Mouse (Mus musculus) kidney, adult 11 months (tissue): ENCODE measurements around the gene Sufu.

Source experiments
- DNase-seq: peaks from one replicate; pipeline ENCODE4 v3.0.0; 2022

Gene Sufu

DNA sequence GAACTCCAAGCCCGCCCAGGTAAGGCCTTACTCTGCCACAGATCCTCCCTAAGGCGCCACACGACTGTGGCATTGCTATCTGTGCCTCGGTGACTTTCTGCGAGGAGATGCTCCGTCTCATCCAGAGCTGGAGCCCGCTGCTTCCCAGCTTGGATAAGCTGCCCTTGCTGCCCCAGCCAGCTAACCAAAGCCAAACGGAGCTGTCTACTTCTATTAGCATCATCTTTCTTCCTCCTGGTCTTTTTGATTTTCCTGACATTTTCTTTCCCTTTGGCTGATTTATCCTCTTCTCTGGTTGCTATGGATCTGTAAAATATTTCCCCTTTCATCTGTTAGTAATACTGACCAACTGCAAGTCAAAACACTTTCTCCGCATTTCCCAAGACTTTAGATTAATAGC, 37.9 kb downstream of the Sufu start:
- no peak for DNase-seq

DNA sequence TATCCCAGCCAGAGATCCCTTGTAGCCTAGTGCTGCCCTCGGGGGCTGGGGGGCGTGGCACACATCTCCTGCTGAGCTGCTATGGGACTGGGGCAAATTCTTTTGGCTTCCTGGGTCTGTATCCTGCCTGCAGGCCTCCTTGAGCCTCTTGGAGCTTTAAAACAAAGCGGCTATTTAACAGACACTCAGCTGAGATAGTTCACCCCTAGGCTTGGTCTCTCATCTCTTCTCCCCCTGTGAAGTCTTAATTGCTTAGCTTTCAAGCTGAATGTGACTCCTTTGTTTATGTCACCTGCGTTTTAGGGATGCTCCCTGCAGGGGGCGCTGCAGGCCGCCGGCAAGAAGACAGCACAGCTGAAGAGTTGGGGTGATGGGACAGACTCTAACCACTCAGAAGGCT, 38.8 kb downstream of the Sufu start:
- DNase-seq, result no peak

DNA sequence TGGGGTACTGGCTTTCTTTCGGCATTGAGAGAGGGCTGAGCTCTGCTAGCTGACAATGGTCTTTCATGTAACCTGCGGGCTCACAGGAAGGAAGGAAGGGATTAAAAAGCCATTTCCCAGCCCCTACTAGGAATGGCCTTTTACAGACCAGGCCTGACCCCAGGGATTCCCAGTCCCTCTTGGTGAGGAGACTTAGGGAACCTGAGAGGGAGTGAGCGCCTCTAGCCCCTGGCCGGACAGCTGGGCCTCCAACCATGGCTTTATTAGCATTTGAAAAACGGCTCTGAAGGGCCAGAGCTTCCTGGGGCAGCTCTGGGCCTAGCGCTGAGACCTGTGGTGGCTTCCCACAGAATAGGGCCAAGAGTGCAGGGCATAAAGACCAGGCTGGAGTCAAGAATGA, 46.8 kb downstream of the Sufu start:
- DNase-seq, result no peak

DNA sequence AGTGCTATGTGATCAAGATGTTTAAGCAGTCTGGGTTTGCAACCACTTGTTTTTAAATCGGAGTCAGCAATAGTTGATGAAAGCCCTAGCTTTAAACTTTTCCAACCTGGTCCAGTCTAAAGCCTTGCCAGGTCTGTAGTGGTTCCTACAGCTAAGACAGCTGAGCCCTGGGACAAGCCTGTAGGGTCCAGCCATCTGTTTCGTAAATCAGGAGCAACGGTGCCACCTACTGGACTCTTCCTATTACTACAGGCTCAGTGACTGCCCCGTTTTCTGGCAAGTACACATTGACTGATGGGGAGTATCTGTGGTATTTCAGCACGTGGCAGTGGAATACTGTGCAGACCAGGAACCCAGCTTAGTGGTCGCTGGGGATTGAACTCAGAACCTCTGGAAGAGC, 47.5 kb downstream of the Sufu start:
- DNase-seq, result peak; percentile 84

DNA sequence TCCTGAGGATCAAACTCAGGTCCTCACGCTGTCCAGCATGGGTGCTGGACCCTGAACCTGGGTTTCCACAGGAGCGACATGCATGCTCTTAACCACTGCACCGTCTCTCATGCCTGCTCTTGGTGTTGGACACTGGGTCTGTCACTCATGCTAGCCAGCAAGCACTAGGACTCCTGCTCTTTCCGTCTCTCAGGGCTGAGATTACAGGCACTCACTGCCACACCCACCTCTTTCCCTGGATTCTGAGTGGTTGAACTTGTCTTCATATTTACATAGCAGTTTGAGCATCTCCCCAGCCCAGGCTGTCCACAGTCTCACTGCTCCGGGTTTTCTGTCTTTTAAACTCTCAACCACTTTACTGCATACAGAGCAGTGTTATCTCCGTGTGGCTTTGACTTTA, 48.9 kb downstream of the Sufu start:
- DNase-seq, result no peak

DNA sequence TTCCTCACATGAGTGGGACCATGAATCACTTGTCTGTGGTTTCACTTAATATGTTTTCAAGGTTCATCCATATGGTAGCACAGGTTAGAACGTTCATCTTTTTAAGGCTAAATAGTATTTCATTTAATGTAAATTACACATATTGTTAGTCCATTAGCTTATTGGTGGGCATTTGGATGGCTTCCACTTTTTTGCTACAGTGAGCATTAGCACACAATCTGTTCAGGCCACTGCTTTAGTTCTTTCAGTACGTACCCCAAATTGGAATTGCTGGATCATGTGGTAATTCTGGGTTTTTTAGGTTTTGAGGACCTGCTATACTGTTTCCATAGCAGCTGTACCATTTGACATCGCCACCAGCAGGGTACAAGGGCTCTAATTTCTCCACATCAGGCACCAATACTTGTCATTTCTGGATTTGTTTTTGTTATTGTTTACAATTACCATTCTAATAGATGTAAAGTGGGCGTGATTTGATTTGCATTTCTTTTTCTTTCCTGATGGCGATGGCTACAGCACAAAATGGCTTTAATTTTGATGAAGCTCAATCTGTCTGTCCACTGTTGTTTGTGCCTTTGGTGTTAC, 49.8 kb downstream of the Sufu start:
- no peak for DNase-seq

DNA sequence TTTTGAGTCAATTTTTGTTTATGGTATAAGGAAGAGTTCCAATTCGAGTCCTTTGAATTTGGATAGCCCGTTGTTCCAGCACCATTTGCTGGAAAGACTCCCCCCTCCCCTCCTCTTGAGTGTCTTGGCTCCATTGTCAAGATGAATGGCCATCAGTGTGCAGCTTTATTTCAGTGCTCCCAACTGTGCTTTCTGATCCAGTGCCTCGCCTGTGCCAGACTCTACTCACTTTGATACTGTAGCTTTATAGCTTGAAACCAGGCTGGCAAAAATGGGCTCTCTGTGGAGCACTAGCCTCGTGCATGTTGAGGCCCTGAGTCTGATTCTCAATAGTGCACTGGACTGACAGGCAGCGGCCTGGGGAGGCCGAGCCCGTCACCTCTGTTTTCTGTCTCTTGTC, 50.4 kb downstream of the Sufu start:
- DNase-seq, result no peak

DNA sequence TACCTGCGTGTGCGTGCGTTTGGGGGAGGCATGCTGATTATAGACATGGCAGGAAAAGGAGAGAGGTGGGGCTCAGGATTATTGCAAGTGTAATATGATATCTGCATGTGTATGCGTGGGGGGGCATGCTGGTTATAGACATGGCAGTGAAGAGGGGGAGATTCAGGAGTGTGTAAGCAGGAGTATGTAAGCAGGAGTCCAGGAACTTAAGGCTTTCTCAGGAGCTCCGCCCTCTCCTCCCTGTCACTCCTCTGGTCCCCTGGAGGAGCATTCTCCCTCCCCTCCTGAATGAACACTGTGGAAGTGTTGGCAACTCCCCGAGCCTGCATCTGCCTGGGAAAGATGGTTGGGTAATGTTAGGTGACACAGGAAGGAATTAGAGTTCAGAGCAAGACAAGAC, 51.2 kb downstream of the Sufu start:
- DNase-seq, result no peak

DNA sequence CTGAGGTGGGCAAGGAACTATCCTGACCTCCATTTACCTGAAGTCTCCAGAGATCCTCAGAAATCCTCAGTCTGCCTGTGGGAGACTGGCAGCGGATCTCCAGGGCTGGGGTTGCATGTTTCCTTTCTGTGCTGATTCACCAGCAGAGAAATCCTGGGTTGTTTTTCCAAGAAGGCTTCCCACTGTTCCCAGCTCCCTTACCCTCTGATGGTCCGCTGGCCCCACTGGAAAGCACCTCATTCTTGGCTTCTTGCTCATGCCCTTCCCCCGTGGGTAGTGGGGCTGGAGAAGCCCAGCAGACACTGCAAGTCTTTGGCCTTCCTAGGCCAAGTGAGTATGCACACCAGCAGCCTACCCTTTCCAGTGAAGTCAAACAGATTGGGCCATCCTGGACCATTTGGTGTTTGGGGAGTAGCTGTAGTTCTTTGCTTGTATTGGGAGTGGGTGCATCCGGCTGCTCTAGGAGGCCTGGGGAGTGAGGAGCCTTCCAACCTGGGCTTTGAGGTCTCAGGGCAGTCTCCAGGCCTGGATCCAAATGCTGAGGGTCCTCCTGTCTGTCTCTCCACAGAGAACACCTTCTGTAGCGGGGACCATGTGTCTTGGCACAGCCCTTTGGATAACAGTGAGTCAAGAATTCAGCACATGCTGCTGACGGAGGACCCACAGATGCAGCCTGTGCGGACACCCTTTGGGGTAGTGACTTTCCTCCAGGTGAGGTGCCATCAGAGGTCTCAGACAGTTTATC, 52.7 kb downstream of the Sufu start:
- DNase-seq, result no peak

DNA sequence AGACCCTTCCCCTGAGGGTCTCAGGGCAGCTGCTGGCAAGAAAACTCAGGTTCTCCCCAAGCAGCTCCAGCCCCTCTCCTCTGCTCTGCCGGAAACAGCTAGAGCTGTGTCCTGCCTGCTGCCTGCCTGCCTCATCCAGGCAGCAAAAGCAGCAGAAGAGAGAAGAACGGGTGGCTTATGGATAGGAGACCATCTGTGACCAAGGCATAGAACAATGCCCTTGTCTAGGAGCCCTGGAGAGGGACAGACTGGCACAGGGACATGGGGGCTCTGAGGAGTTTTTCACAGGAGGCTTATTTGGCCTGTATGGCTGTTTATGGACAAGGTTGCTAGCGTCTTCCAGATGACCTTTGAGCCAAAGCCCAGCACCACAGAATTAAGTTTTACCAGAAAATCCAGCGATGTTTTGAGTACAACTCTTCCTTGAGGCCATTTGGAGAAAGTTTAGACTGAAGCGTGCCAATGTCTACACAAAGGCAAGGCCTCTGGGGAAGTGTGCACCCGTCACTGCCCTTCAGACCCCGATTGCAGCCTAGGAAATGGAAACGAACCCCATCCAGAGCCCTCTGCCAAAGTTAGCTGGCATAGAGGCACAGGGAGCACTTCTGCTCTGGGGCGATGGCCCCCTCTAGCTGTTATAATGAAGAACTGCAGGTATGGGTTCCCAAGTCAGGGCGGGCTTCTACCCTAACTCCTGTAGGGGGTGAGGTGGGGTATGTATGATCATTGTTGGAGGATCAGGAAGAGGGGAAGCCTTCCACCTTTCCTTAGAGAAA, 55.5 kb downstream of the Sufu start:
- no peak for DNase-seq

DNA sequence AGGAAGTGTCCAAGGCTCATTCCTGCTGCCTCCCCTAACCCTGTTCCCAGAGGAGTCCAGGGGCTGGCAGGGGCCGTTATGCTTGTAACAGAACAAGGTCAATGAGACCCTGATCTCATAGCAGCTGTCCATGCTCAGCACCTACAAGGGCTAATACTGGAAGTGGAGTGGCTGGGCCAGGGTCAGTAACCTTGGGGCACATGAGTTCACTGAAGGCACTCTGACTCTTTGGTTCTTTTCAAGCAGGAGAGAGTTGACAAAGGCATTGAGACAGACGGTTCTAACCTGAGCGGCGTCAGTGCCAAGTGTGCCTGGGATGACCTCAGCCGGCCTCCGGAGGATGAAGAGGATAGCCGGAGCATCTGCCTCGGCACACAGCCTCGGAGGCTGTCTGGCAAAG, 56.2 kb downstream of the Sufu start:
- DNase-seq, result no peak

DNA sequence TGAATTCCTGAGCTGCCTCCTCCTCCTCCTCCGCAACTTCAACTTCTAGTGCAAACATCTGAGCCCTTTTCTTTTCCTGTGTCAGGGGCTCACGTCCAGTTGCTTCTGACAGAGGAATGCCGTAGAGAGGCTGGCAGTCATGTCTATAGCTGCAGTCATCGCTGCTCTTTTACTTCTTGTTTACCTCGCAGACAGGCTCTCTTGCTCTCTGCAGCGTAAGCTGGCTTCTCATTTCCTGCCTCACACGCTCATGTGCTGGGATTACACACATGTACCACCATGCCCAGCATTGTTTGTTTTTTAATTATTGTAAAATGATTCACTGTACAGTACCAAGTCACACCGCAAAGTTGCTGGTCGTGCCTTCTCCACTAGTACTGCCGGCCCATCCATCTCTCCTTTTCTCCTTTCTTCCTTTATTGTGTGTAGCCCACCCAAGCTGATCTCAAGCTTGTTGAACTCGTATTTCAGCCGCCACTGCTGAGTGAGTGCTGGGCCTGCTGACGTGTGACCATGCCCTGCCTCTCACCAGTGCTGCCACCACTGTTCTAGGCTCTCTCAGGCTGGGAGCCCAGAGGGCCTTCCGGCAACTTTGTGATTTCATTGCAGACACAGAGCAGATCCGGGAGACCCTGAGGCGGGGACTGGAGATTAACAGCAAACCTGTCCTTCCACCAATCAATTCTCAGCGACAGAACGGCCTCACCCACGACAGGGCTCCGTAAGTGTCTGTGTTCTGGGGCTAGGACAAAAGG, 57.6 kb downstream of the Sufu start:
- DNase-seq, result no peak

DNA sequence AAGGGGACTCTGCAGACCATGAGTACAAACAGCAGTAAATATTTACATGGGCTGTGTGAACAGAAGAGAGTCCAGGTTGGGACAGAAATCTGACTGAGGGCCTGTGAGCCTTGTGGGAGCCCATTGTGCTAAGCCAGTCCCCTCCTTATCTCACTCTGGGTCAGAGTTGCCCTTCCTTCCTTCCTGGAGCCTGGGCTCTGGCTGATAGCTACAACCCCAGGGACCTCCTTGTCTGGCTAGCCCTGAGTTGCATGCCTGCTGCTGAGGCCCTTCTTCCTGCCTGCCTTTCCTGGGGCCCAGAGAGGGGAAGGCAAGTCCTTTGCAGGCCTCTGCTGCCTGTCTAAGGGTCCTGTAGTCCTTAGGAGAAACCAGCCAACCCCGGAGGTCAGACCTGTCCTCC, 58.3 kb downstream of the Sufu start:
- DNase-seq, result peak; percentile 72

DNA sequence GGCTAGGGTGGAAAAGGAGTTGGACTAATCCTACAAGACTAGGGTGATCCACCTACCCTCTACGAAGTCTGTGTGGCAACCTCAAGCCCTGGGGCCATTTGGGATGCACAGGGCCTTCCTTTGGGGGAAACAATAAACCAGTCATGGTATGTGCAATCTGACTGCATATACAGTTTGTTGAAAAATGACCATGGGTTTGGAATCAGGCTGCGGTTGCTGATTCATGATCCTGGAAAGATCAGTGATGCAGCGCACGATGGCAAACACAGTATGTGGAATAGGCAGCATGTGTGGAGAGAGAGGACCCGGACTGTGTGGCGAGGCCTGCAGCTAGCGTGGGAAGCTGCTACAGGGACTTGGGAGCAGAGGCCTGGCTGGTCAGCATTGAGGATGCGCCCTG, 58.9 kb downstream of the Sufu start:
- no peak for DNase-seq

DNA sequence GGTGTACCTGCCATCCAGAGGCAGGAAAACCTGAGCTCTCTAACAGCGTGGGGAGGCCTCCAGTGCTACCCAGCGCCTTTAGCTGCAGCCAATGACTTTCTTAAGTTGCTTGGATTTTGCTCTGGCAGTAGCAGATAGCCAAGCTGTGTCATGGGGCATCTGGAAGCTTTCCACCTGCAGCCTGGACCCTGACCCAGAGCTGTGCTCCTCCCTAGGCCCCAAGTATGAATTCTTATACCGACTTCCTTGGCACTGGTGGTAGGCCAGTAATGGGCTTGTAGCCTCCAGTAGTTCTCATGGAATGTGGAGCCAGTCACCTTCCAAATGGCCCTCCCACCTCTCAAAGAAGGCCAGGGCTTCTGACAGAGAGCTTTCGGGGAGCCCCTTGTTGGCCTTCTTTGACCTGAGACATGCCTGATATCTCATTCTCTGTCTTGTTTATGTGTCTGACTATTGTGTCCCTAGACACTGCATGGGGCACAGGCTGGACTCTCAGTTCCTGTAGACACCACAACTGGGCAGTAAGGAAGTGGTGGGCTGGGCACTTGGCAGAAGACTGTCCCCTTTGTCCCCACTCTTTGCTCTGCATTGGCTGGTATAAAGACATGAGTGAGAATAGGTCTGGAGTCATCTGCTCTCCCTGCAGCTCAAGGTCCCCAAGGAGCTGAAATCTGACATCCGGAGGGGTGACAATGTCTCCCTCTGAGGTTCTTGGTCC, 59.5 kb downstream of the Sufu start:
- peak; percentile 92 for DNase-seq

DNA sequence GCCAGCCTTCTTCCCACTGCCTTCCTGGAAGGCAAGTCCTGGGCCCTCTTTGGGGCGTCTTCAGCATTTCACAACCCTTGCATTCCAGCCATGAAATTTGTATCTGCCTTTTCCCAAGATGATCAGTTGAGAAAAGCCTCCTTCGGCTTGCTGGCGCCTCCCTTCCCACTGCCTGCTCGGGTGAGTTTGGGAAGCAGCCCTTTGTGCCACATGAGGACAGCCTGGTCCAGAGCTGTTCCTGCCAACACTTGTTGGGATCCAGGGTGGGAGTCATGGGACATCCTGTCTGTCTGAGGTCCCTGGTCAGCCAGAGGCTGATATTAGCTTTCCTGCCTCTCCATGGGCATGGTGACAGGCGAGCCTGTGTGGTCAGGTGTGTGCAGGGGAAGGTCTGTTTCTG, 61.1 kb downstream of the Sufu start:
- DNase-seq, result no peak

DNA sequence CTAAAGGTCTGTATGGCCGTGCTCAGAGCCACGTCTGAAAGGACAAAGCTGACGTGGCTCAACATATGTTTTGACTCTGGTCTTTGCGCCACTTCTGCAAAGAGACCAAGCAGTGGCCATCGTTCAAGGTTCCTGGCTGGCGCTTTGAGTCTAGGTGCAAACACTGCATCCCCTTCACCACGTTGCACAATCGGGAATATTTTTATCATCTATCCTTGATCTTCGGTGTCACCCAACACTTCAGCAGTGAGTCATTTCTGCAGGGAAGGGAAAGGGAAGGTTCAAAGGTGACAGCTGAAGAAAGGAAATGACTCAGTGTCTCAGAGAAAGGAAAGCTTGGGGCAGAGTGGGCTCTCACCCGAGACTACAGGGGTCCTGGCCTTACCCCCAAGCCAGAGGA, 62.6 kb downstream of the Sufu start:
- DNase-seq, result no peak

DNA sequence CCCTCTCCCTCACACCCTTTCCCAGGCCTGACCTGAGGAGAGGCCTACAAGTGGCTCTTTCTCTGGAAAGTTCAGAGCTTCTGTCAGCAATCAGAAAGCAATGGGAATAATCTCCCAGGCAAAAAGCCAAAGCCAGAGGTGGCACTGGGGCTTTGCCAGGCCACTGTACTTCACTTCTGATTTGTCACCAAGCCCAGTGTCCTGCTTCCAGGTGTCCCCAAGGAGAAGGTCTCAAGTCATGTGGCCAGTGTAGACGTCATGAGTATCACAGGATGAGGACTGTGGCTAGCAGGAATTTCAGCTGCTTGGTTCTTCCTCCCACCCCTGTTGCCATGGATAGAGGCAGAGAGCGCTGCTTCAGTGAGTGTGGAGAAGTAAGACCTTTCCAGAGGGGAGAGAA, 63.2 kb downstream of the Sufu start:
- no peak for DNase-seq

DNA sequence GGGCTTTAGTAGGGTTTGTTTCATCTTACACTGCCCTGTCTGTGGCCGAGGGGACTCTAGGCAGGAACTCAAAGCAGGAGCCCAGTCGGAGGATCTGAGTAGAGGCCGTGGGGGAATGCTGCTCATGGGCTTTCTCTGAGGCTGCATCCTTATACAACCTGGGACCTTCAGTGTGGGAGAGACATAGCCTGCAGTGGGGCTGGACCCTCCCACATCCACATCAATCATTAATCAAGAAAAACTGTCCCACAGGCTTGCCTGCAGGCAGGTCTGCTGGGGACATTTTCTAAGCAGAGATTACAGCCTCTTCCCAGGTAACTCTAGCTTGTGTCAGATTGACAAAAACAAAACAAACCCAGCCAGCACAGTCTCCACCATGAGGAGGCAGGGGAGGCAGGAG, 65.9 kb downstream of the Sufu start:
- peak; percentile 70 for DNase-seq

DNA sequence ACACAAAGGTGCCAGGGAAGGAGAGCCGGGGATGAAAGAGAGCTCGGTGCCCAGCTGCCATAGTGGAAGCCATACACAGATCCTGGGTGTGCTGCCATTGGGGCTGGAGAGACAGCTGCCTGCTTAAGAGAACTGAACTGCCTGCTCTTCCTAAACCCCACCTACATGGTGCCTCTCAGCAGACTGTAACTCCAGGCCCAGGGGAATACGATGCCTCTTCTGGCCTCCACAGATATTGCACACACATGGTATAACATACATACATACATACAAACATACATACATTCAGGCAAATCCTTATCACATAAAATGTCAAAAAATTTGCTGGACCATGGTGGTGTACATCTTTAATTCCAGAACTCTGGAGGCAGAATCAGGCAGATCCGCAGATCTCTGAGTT, 66.8 kb downstream of the Sufu start:
- DNase-seq, result no peak

DNA sequence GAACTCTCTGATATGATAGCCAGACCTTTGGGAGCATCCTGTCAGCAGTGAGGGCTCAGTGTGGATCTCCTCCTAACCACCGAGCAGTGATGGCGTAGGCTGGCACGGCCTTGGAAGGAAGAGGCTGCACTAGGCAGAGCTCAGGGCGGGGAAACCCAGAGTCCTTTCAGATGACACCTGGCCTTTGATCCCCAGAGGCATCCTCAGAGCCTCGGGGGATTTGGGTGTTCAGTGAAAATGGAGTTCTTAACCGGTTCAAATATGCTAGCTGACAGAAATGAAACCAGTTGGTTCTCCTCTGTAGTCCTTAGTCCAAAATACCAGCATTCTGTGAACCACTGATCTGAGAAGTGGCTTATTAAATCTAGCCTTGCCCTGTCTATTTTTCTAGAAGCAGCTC, 69.5 kb downstream of the Sufu start:
- no peak for DNase-seq

DNA sequence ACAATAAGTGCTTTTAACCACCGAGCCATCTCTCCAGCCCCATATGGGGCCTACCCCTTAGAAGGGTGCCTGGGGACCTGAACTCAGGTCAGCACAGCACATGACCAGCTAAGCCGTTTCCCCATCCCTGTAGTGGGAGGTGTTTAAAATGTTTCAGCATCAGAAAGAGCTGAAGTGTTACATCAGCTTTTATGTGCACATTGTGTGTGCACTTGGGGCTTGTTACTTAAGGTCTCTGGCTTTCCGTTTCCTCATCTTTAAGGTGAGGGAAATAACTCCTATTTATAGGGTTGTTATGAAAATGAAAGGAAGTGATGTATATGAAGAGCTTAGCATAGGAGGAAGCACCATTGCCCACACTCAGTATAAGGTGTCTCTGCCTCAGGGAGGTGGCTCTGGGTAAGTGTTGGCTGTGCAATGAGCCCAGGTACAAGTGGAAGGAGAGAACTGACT, 70.4 kb downstream of the Sufu start:
- DNase-seq, result no peak
